Mouse (Mus musculus) liver, embryonic 11.5 days (tissue): Measurements from ENCODE around the gene Fubp1. TPM values are rescaled to one million over a fixed set of nuclear protein-coding genes. Genes with fewer than 3 reads are reported as not detected.
A peak's percentile ranks its signal among the peaks of the same experiment; 100 is the strongest.

ENCODE experiments used
- ATAC-seq: fragments of 200-750 bp; cut with Nextera tagmentation; replicated peaks from 2 replicates; pipeline ENCODE4 v1.8.0; 2017; ENCODE audit warnings: moderate number of reproducible peaks, mild to moderate bottlenecking, moderate TSS enrichment, moderate library complexity; ENCODE audit not compliant: low FRiP score
- DNase-seq: peaks from one replicate; pipeline ENCODE4 v3.0.0-alpha.2; 2017; ENCODE audit warnings: low spot score
- H3K27ac ChIP-seq: fragments of 300-500 bp; sonication (generic); 2 replicates; pipeline ENCODE4 v1.5.1; 2014; ENCODE audit warnings: mild to moderate bottlenecking, low read depth, low read length, control low read depth
- H3K27me3 ChIP-seq: fragments of 300-500 bp; sonication (generic); replicated peaks from 2 replicates; pipeline ENCODE4 v1.6.1; 2014; ENCODE audit warnings: low read length, mixed read lengths; ENCODE audit not compliant: control insufficient read depth, insufficient read depth
- H3K36me3 ChIP-seq: fragments of 300-500 bp; sonication (generic); 2 replicates; pipeline ENCODE4 v1.6.1; 2014; ENCODE audit warnings: mild to moderate bottlenecking, low read length, moderate library complexity, mixed read lengths; ENCODE audit not compliant: control insufficient read depth, insufficient read depth
- H3K4me1 ChIP-seq: fragments of 300-500 bp; sonication (generic); replicated peaks from 2 replicates; pipeline ENCODE4 v1.6.1; 2014; ENCODE audit warnings: low read length, mixed read lengths; ENCODE audit not compliant: control insufficient read depth, insufficient read depth
- H3K4me2 ChIP-seq: fragments of 300-500 bp; sonication (generic); 2 replicates; pipeline ENCODE4 v1.6.1; 2014; ENCODE audit warnings: mild to moderate bottlenecking, control low read depth, moderate library complexity
- H3K4me3 ChIP-seq: fragments of 300-500 bp; sonication (generic); 2 replicates; pipeline ENCODE4 v1.5.1; 2014; ENCODE audit warnings: low read depth, low read length, control low read depth
- H3K9ac ChIP-seq: fragments of 300-500 bp; sonication (generic); 2 replicates; pipeline ENCODE4 v1.6.1; 2014; ENCODE audit warnings: low read depth, low read length, control low read depth
- H3K9me3 ChIP-seq: fragments of 300-500 bp; sonication (generic); 2 replicates; pipeline ENCODE4 v1.6.1; 2016; ENCODE audit warnings: low read length, inconsistent platforms, mixed read lengths; ENCODE audit not compliant: control insufficient read depth
- WGBS: fragments of 180-500 bp; shearing (Covaris S2); extraction: QIAGEN DNeasy Blood & Tissue Kit; methylation state at CpG from one replicate; pipeline ENCODE4 v1.1.7; 2014; 5-methylcytosine and 5-hydroxymethylcytosine counted together
- polyA plus RNA-seq: library from polyadenylated mRNA; unstranded; fragments of >200 nt; fragmentation: Nextera tagmentation; extraction: Ambion mirVana; gene quantifications from 2 replicates; pipeline ENCODE4 v1.2.1, GENCODE M21; 2014

The Fubp1 gene
- polyA plus RNA-seq, 1 experiment from 2014 or later, result 234 TPM

DNA sequence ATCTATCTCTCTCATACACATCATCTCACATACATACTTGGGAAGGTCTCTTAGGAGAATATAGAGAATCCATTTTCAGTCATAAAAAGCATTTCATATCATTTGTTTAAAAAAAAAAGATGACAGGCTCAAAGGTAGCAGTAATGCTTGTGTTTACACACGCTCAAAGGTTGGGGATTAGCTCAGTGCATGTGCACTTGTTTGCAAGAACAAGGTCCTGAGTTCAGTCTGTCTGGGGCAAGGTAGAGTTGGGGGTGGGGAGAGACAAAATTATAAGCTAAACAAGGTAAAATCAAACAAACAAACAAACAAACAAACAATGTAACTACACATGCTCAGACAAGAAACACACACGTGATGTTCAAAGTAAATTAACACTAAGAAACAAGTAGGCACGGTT is 9.0 kb upstream of the Fubp1 start:
- WGBS, result 88% methylated on average over 3 of the region's 3 CpGs
- Histone ChIP-seq H3K36me3 (no peaks in the 10 kb centered on the region), H3K27me3 (no peaks in the 10 kb centered on the region), H3K27ac (no peak overlapping the region), H3K9me3 (no peaks in the 10 kb centered on the region), H3K4me2 (no peak overlapping the region), H3K9ac (no peak overlapping the region), H3K4me3 (no peak overlapping the region), H3K4me1 (peaks cover 11% of the 10 kb centered on the region)
- no peak for ATAC-seq
- DNase-seq, result no peak

DNA sequence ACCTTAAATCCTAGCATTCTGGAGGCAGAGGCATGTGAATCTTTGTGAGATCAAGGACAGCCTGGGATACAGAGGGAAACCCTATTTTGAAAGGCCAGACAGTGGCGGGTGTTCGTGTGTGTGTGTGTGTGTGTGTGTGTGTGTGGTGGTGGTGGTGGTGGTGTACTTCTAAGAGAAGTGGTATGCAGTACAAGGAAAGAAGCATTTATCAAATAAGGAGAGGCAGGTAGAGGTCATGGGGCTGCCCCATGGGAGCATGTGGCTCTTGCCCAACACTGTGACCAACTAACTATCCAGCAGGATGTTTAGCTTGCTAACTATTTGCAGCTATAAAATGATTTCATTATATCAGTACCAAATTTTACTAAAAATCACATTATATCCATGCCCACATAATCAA is 8.6 kb upstream of the Fubp1 start:
- Histone ChIP-seq H3K27me3 (no peaks in the 10 kb centered on the region), H3K4me2 (no peak overlapping the region), H3K36me3 (no peaks in the 10 kb centered on the region), H3K27ac (no peak overlapping the region), H3K4me3 (no peak overlapping the region), H3K9ac (no peak overlapping the region), H3K4me1 (peaks cover 11% of the 10 kb centered on the region), H3K9me3 (no peaks in the 10 kb centered on the region)
- no peak for ATAC-seq
- 73% methylated on average over 2 of the region's 2 CpGs for WGBS
- DNase-seq, result no peak

DNA sequence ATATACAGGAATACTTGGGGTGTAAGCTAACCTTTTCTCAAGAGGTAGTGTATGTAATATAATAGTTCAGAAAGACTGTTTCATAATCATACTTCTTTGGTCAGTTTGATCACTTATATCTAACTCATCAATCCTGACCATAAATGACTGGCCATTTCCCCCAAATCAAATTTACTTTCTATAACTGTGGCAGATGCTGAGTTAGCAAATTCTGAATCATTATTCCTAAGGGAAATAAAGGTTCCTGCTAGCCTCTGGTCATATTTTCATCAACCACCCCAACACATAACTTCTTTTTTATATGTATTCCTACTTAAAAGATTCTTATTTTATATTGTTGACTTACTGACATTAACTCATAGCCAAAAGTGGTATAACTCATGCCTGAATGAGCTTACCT is 7.3 kb upstream of the Fubp1 start:
- DNase-seq (no peak), ATAC-seq (no peak)
- no peak overlapping the region for H3K27ac ChIP-seq
- no peaks in the 10 kb centered on the region for H3K9me3 ChIP-seq
- H3K36me3 ChIP-seq, result 0 out of 2 replicates have a peak, but pooled peaks cover 2% of the 10 kb centered on the region
- H3K4me3 ChIP-seq, result no peak overlapping the region
- H3K9ac ChIP-seq, result no peak overlapping the region
- H3K4me2 ChIP-seq, result no peak overlapping the region
- peaks cover 8% of the 10 kb centered on the region; the same call in 1 of the 2 replicates for H3K4me1 ChIP-seq
- H3K27me3 ChIP-seq, result no peaks in the 10 kb centered on the region

DNA sequence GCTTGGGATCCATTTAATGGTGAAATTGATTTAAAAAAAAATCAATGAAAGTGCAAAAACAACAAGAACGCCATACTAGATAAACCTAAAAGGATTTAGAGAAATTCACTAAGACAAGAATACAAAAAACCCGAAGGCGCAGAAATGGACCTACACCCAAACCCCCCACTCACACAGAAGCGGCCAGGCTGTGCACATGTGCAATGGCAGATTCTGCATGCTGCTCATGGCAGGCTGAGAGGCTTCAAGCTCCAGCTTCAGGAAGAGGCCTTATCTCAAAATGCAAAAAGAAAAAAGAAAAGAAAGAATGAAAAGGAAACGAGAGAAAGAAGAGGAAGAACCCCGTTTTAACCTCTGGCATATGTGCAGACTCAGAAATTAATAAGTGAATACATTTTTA is 6.8 kb upstream of the Fubp1 start:
- 83% methylated on average over 6 of the region's 6 CpGs for WGBS

DNA sequence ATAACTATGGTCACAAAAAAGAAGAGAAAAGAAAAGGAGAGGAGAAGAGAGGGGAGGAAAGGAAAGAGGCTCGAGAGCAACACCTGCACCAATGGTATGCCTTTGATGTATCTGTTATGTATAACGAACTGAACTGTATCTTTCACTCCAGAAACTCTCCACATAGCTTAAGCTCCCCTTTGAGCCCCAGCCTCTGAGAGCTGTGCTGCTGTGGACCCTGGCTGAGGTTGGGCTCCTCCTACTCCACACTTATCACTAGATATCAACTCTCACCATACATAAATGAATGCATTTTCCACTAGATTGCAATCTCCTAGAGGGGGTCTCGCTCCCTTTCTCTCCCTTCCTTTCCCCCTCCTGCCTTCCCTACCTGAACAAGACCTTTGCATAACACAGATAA is 6.2 kb upstream of the Fubp1 start:
- Histone ChIP-seq H3K4me1 (peaks cover 14% of the 10 kb centered on the region), H3K27ac (no peak overlapping the region), H3K4me3 (no peak overlapping the region), H3K9ac (no peak overlapping the region), H3K36me3 (0 out of 2 replicates have a peak, but pooled peaks cover 4% of the 10 kb centered on the region), H3K4me2 (no peak overlapping the region), H3K27me3 (no peaks in the 10 kb centered on the region), H3K9me3 (no peaks in the 10 kb centered on the region)
- ATAC-seq, result peak; percentile 17; the same call in 1 of the 2 replicates
- no peak for DNase-seq
- WGBS, result 55% methylated on average over 3 of the region's 3 CpGs

More for the DNA sequence above, 6.8 kb upstream of the Fubp1 start:
- Histone ChIP-seq H3K27me3 (no peaks in the 10 kb centered on the region), H3K9me3 (no peaks in the 10 kb centered on the region), H3K4me3 (no peak overlapping the region), H3K4me1 (peaks cover 10% of the 10 kb centered on the region), H3K36me3 (0 out of 2 replicates have a peak, but pooled peaks cover 4% of the 10 kb centered on the region), H3K9ac (no peak overlapping the region), H3K27ac (no peak overlapping the region), H3K4me2 (no peak overlapping the region)
- ATAC-seq (no peak), DNase-seq (no peak)

DNA sequence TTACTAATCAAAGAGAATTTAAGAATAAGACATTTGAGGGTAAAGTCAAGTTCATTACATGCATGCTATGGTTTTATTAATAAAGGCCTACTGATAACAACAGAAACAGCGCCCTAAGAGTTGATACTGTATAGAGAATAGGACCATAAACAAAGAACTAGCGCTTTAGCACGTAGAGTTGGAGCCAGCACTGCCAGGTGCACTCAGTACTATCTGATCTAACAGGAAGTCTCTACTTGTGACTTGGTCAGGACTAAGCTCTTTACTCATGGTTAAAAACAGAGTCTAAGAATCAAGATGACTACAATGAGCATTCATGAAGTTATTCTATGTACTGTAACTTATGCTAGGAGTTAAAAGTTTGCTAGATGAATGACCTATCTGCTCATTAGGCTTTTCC is 5.6 kb upstream of the Fubp1 start:
- 0 out of 2 replicates have a peak, but pooled peaks cover 4% of the 10 kb centered on the region for H3K36me3 ChIP-seq
- no peaks in the 10 kb centered on the region for H3K27me3 ChIP-seq
- peaks cover 16% of the 10 kb centered on the region for H3K4me1 ChIP-seq
- H3K4me2 ChIP-seq, result no peak overlapping the region
- H3K4me3 ChIP-seq, result no peak overlapping the region
- H3K9me3 ChIP-seq, result no peaks in the 10 kb centered on the region
- no peak for ATAC-seq
- H3K27ac ChIP-seq, result no peak overlapping the region
- DNase-seq, result no peak
- H3K9ac ChIP-seq, result no peak overlapping the region
- WGBS, result 69% methylated on average over 3 of the region's 3 CpGs

DNA sequence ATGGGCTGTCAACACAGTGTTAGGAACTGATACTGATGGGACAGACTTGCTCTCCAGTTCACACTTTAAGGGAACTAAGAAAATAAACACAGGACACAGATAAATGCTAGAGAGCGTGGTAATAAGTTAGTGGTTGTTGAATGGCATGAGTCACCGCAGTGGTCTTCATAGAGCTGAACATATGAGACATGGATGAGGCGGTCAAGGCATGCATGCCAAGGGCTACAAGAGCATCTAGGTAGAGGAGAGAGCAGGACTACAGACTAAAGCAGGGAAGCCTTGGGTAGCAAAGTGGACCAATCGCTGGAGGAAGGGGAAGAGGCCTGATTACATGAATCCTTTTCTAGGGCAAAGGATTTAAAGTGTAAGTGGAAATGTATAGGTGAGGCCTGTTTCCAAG is 3.1 kb upstream of the Fubp1 start:
- H3K4me3 ChIP-seq, result no peak overlapping the region
- H3K27me3 ChIP-seq, result no peaks in the 10 kb centered on the region
- no peaks in the 10 kb centered on the region for H3K9me3 ChIP-seq
- no peak overlapping the region for H3K9ac ChIP-seq
- H3K36me3 ChIP-seq, result 0 out of 2 replicates have a peak, but pooled peaks cover 4% of the 10 kb centered on the region
- no peak for DNase-seq
- WGBS, result 92% methylated on average over 4 of the region's 4 CpGs
- no peak overlapping the region for H3K4me2 ChIP-seq
- H3K27ac ChIP-seq, result no peak overlapping the region
- no peak for ATAC-seq
- H3K4me1 ChIP-seq, result peaks cover 21% of the 10 kb centered on the region

DNA sequence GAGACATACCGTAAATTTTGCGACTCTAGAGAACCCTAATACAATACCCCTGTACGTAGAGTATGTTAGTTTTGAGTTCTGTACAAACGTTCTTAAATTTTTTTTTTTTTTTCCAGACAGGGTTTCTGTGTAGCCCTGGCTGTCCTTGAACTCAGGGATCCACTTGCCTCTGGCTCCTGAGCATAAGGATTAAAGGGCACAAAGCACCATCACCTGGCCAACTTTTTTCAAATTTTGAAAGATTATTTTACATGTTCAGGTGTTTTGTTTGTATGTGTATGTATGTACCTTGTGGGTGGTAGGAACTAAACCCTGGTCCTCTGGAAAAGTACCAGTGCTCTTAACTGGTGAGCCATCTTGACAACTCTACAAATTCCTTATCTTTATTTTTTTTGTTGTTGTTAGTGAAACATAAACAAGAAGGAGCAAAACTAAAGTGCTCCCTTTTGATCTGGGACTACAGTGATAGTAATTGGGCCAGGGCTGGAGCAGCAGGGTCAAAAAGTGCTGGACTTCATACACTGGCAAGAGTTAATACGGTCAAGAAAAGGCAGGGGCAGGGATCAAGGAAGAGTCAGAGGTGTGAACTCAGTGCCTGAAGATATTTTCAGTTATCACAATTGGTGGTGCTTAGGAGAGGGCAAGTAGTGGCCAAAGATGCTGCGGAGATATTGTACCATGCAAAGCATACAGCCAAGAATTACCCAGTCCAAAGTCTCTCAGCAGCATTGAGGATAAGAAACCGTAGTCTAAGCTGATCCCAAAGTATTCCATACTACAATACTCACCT is 1.9 kb upstream of the Fubp1 start:
- H3K27ac ChIP-seq, result no peak overlapping the region

More for the DNA sequence above, 1.9 kb upstream of the Fubp1 start:
- H3K4me2 ChIP-seq, result peak overlapping the region; percentile 91
- no peak for DNase-seq
- H3K4me3 ChIP-seq, result peak overlapping the region; percentile 22; the same call in 1 of the 2 replicates
- no peak for ATAC-seq
- no peaks in the 10 kb centered on the region for H3K27me3 ChIP-seq
- no peak overlapping the region for H3K9ac ChIP-seq
- 89% methylated on average over 7 of the region's 7 CpGs for WGBS
- peaks cover 8% of the 10 kb centered on the region; the same call in 1 of the 2 replicates for H3K36me3 ChIP-seq
- H3K4me1 ChIP-seq, result peaks cover 32% of the 10 kb centered on the region
- no peaks in the 10 kb centered on the region for H3K9me3 ChIP-seq
